Mouse (Mus musculus) regulatory T cell (primary cell): ENCODE results near the gene Olfr862.

ENCODE experiments used
- in situ Hi-C: fragments of 300-600 bp; cut with MboI, MseI; formaldehyde crosslinking; loops from one replicate; pipeline ENCODE4 v1.15.1; 2025; ENCODE audit warnings: high pct_unique_total_duplicates

Gene Olfr862

DNA sequence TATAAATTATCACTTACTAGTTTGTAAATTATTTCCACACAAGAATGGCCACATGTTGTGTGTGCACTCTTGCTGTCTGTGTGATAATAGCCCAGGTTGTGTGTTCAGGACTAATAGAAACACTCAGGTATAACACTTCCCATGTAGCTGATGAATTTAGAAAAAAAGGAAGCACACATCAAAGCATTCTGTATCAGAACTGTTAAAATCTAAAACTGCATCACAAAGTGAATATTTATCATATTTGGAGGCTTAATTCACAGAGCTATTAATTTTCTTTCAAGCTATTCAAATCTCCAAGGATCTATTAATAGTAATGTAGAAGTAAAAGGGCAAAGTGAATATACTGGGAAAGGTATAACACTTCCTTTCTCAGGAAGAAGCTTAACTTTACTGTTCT is at the start of gene Olfr862:
Gene Olfr862 (minus strand): TSS at position 101 of the 400 bp plus-strand sequence.
- in situ Hi-C loops = no loop called here

DNA sequence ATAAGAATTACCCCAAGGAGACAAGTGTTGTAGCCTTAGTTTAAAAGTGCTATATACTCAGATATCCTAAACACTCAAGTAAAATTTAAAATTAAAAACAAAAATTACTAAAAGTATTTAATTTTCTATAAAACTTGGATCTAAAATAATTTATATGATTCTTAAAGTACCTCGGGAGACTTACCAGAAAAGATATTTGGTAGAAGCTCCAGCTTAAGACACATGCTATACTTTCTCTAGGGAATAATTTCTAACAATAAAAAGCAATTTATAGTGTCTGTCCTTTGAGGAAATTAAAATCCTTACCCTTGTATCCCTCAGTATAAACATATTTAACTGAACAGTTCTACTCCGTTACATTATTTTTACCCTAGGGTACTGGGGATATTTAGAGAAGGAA is 28.8 kb upstream of the Olfr862 start, which contains the start of gene Olfr77:
Gene Olfr77 (plus strand): TSS at position 301 of the 400 bp plus-strand sequence.
- in situ Hi-C loops = no loop called here

DNA sequence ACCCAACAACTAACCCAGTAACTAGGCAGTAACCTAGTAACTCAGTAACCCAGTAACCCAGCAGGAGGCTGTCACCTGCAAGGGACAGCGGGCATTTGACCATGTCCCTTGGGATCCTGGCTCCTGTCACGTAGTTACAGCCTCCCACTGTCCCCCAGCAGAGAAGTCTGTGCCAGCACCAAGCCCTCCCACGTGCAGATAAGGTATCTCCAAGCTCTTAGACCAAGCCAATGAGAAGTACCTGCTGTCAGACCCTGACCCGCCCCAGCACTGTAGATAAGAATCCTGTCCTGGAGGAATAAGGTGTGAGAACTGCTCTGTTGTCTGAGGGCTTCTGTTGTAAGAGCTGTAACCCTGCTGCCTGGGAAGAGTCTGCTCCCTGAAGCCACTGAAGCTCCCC is 23.4 kb upstream of the Olfr862 start:
- in situ Hi-C loops = no loop called here

DNA sequence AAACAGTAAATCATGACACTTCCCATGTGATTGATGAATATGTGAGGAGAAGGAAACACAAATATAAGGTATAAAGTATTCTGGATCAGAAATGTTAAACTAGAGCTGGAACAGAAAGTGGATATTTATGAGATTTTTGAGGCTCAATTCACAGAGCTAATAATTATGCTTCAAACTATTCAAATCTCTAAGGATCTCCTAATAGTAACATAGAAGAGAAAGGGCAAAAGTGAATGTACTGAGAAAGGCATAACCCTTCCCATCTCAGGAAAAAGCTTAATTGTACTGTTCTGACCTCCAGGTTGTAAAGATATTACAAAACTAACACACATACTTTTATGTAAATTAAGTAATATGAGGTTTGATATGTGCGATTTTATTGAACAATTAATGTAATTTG is 38.2 kb downstream of the Olfr862 start, which contains the start of gene Olfr860:
Gene Olfr860 (minus strand): TSS at position 101 of the 400 bp plus-strand sequence.
- in situ Hi-C loops = no loop called here
